Mouse (Mus musculus): ENCODE data around the gene Pmf1. TPM values are rescaled to one million over a fixed set of nuclear protein-coding genes. Genes with fewer than 3 reads are reported as not detected.
A peak's percentile ranks its signal among the peaks of the same experiment; 100 is the strongest.
"Not testable (repeated sequence)": the region's sequence is repeated elsewhere in the genome, so short reads cannot be mapped to it uniquely, and the experiment has no call there.

Gene Pmf1
- polyA plus RNA-seq, 2 experiments = 99.9 to 109 TPM

GRCm38 (mm10) chr3:88395288-88395687, 14.8 kb downstream of the Pmf1 start:
- 94% methylated on average over 6 of the region's 6 CpGs for WGBS
- H3K4me1 ChIP-seq (ENCODE audit: control insufficient read depth, insufficient read depth, low read length) = no peaks in the 10 kb centered on the region
- no peak overlapping the region for H3K27ac ChIP-seq (replicated peaks; ENCODE audit: low read depth, low read length)
- no peak overlapping the region for H3K4me2 ChIP-seq (replicated peaks; ENCODE audit: low read depth, low read length, severe bottlenecking)
- peaks cover 26% of the 10 kb centered on the region for H3K36me3 ChIP-seq (ENCODE audit: control insufficient read depth, insufficient read depth, low read length)
- H3K27me3 ChIP-seq (ENCODE audit: control insufficient read depth, insufficient read depth, low read length) = no peaks in the 10 kb centered on the region
- H3K9ac ChIP-seq (ENCODE audit: low read depth, low read length, severe bottlenecking) = no peak overlapping the region
- H3K9me3 ChIP-seq (ENCODE audit: control insufficient read depth, low read length) = no peaks in the 10 kb centered on the region
- H3K4me3 ChIP-seq (replicated peaks; ENCODE audit: low read length) = no peak overlapping the region
- no peak for ATAC-seq (ENCODE audit: low FRiP score, low read depth)
- no peak for DNase-seq (ENCODE audit: low spot score)
- TF ChIP-seq POLR2A (IDR thresholded peaks at IDR 0.05; ENCODE audit: borderline replicate concordance, extremely low read depth, insufficient read depth, insufficient read length) = no peak

GRCm38 (mm10) chr3:88393776-88394375, 16.3 kb downstream of the Pmf1 start:
- no peak for ATAC-seq (ENCODE audit: low FRiP score, low read depth)

GRCm38 (mm10) chr3:88384364-88384763, 25.8 kb downstream of the Pmf1 start, which contains the start of gene Bglap:
Gene Bglap, minus strand, starts transcription at chr3:88384464.
- Histone ChIP-seq H3K4me1 (ENCODE audit: control insufficient read depth, insufficient read depth, low read length) (no peaks in the 10 kb centered on the region), H3K27ac (replicated peaks; ENCODE audit: low read depth, low read length) (no peak within 1 kb of the TSS), H3K4me3 (replicated peaks; ENCODE audit: low read length) (no peak within 1 kb of the TSS), H3K4me2 (replicated peaks; ENCODE audit: low read depth, low read length, severe bottlenecking) (no peak within 1 kb of the TSS), H3K9ac (ENCODE audit: low read depth, low read length, severe bottlenecking) (no peak within 1 kb of the TSS), H3K9me3 (ENCODE audit: control insufficient read depth, low read length) (no peaks in the 10 kb centered on the region), H3K36me3 (ENCODE audit: control insufficient read depth, insufficient read depth, low read length) (no peaks in the 10 kb centered on the region), H3K27me3 (ENCODE audit: control insufficient read depth, insufficient read depth, low read length) (no peaks in the 10 kb centered on the region)
- ATAC-seq (ENCODE audit: low FRiP score, low read depth) (no peak), DNase-seq (ENCODE audit: low spot score) (no peak)
- TF ChIP-seq POLR2A (IDR thresholded peaks at IDR 0.05; ENCODE audit: borderline replicate concordance, extremely low read depth, insufficient read depth, insufficient read length) = no peak
- 60% methylated on average over 5 of the region's 5 CpGs for WGBS

More at GRCm38 (mm10) chr3:88393776-88394375, 16.3 kb downstream of the Pmf1 start:
- no peak overlapping the region for H3K9ac ChIP-seq (ENCODE audit: low read depth, low read length, severe bottlenecking)
- 90% methylated on average over 9 of the region's 9 CpGs for WGBS
- H3K27me3 ChIP-seq (ENCODE audit: control insufficient read depth, insufficient read depth, low read length) = no peaks in the 10 kb centered on the region
- no peaks in the 10 kb centered on the region for H3K4me1 ChIP-seq (ENCODE audit: control insufficient read depth, insufficient read depth, low read length)
- no peaks in the 10 kb centered on the region for H3K9me3 ChIP-seq (ENCODE audit: control insufficient read depth, low read length)
- no peak overlapping the region for H3K4me3 ChIP-seq (replicated peaks; ENCODE audit: low read length)
- DNase-seq (ENCODE audit: low spot score) = no peak
- no peak for TF ChIP-seq POLR2A (IDR thresholded peaks at IDR 0.05; ENCODE audit: borderline replicate concordance, extremely low read depth, insufficient read depth, insufficient read length)
- no peak overlapping the region for H3K27ac ChIP-seq (replicated peaks; ENCODE audit: low read depth, low read length)
- peaks cover 18% of the 10 kb centered on the region for H3K36me3 ChIP-seq (ENCODE audit: control insufficient read depth, insufficient read depth, low read length)
- H3K4me2 ChIP-seq (replicated peaks; ENCODE audit: low read depth, low read length, severe bottlenecking) = no peak overlapping the region

- not testable (repeated sequence) for H3K9ac ChIP-seq (ENCODE audit: low read depth, low read length, severe bottlenecking); H3K9me3 ChIP-seq (ENCODE audit: control insufficient read depth, low read length); H3K4me3 ChIP-seq (replicated peaks; ENCODE audit: low read length); ATAC-seq (ENCODE audit: low FRiP score, low read depth); DNase-seq (ENCODE audit: low spot score); H3K4me2 ChIP-seq (replicated peaks; ENCODE audit: low read depth, low read length, severe bottlenecking); H3K27ac ChIP-seq (replicated peaks; ENCODE audit: low read depth, low read length); H3K27me3 ChIP-seq (ENCODE audit: control insufficient read depth, insufficient read depth, low read length); H3K4me1 ChIP-seq (ENCODE audit: control insufficient read depth, insufficient read depth, low read length); H3K36me3 ChIP-seq (ENCODE audit: control insufficient read depth, insufficient read depth, low read length)
- WGBS = 17% methylated on average over 1 of the region's 7 CpGs
Observed at GRCm38 (mm10) chr3:88382383-88382782, 27.7 kb downstream of the Pmf1 start.

DNA sequence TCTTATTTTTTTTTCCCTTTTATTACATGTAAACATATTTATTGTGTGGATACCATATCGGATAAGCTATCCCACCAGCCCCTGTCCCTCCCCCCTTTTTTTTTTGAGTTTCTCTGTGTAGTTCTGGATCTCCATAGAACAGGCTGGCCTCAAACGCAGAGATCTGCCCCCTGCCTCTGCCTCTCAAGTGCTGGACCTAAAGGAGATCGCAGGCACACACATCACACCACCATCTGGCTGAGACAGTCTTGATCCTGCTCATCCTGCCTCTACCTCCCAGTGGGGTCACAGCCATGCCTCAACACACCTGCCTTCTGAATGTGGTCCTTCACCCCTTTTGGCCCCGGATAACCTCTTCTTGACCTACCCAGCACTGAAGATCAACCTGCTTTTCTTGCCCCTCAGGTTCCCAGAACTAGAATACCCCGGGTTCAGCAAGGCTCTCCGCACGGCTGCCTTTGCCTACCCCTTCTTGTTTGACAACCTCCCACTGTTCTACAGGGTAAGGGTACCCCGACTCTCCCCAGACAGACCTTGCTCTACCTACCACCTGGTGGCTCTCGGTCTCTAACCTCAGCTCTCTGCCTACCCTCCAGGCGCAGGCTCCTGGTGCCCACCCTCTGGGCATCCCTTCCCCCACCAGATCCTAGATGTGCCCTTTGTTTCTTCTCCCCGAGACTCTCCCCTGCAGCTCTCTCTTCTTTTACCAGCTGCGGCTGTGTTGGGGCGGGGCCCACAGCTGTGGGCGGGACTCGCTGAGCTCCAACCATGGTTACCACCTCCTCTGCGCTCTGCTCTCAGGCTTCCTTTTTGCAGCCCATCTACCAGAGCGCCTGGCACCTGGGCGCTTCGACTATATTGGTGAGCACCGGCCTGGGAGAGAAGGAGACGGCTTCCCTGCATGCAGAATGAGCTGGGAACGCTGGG, 28.5 kb downstream of the Pmf1 start:
- DNase-seq (ENCODE audit: low spot score) (peak; percentile 26), ATAC-seq (ENCODE audit: low FRiP score, low read depth) (peak; percentile 81)
- peak overlapping the region; percentile 38; the same call in 1 of the 2 replicates for H3K9ac ChIP-seq (ENCODE audit: low read depth, low read length, severe bottlenecking)
- not testable (repeated sequence) for H3K9me3 ChIP-seq (ENCODE audit: control insufficient read depth, low read length); H3K27ac ChIP-seq (replicated peaks; ENCODE audit: low read depth, low read length); H3K27me3 ChIP-seq (ENCODE audit: control insufficient read depth, insufficient read depth, low read length); H3K36me3 ChIP-seq (ENCODE audit: control insufficient read depth, insufficient read depth, low read length); H3K4me1 ChIP-seq (ENCODE audit: control insufficient read depth, insufficient read depth, low read length)
- WGBS = 11% methylated on average over 17 of the region's 22 CpGs
- peak overlapping the region; percentile 21 for H3K4me3 ChIP-seq (replicated peaks; ENCODE audit: low read length)
- H3K4me2 ChIP-seq (replicated peaks; ENCODE audit: low read depth, low read length, severe bottlenecking) = peak overlapping the region; percentile 47

- H3K9me3 ChIP-seq (ENCODE audit: control insufficient read depth, low read length); DNase-seq (ENCODE audit: low spot score); H3K27me3 ChIP-seq (ENCODE audit: control insufficient read depth, insufficient read depth, low read length); H3K4me1 ChIP-seq (ENCODE audit: control insufficient read depth, insufficient read depth, low read length); H3K36me3 ChIP-seq (ENCODE audit: control insufficient read depth, insufficient read depth, low read length); H3K27ac ChIP-seq (replicated peaks; ENCODE audit: low read depth, low read length); H3K4me2 ChIP-seq (replicated peaks; ENCODE audit: low read depth, low read length, severe bottlenecking); ATAC-seq (ENCODE audit: low FRiP score, low read depth); H3K4me3 ChIP-seq (replicated peaks; ENCODE audit: low read length); H3K9ac ChIP-seq (ENCODE audit: low read depth, low read length, severe bottlenecking): not testable (repeated sequence)
- WGBS = 72% methylated on average over 4 of the region's 5 CpGs
Observed at GRCm38 (mm10) chr3:88378599-88378998, 31.5 kb downstream of the Pmf1 start, which contains the start of gene Bglap2. Gene Bglap2, minus strand, starts transcription at chr3:88378699.

DNA sequence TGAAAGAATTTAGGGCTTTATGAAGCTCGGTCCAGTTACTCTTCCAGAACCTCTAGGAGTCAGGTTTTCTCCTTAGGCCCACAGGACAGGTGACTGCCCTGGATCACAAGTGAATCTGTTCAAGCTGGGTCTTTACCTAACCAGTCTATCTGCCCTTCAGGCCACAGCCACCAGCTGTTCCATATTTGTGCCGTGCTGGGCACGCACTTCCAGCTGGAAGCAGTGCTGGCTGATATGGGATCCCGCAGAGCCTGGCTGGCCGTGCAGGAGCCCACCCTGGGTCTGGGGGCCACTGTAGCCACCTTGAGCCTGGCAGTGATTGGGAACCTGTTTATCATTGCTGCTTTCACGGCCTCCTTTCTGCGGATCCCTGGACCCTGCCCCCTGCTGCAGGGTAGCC, 33.5 kb downstream of the Pmf1 start:
- not testable (repeated sequence) for H3K36me3 ChIP-seq (ENCODE audit: control insufficient read depth, insufficient read depth, low read length); H3K9me3 ChIP-seq (ENCODE audit: control insufficient read depth, low read length); DNase-seq (ENCODE audit: low spot score); H3K27me3 ChIP-seq (ENCODE audit: control insufficient read depth, insufficient read depth, low read length); H3K4me1 ChIP-seq (ENCODE audit: control insufficient read depth, insufficient read depth, low read length)
- Histone ChIP-seq H3K9ac (ENCODE audit: low read depth, low read length, severe bottlenecking) (peak overlapping the region; percentile 34; the same call in 1 of the 2 replicates), H3K4me2 (replicated peaks; ENCODE audit: low read depth, low read length, severe bottlenecking) (peak overlapping the region; percentile 30), H3K27ac (replicated peaks; ENCODE audit: low read depth, low read length) (0 out of 2 replicates have a peak overlapping the region, but pooled peaks have one; percentile 26), H3K4me3 (replicated peaks; ENCODE audit: low read length) (0 out of 2 replicates have a peak overlapping the region, but pooled peaks have one; percentile 6)
- 15% methylated on average over 6 of the region's 7 CpGs for WGBS
- peak; percentile 32; the same call in 1 of the 2 replicates for ATAC-seq (ENCODE audit: low FRiP score, low read depth)

Measured in limb, embryonic 14.5 days (tissue).